Mouse (Mus musculus) retina, postnatal 7 days (tissue): ENCODE measurements at regions not wholly inside any gene's neighbourhood (a gene's known extent, or its start where the extent isn't known, plus 50 kb on each side); places are given as distances from the start of the nearest gene placed in this dataset.

Source experiments
- DNase-seq: peaks from one replicate; pipeline ENCODE4 v3.0.0-alpha.2; 2012; ENCODE audit warnings: low read depth, low spot score

DNA sequence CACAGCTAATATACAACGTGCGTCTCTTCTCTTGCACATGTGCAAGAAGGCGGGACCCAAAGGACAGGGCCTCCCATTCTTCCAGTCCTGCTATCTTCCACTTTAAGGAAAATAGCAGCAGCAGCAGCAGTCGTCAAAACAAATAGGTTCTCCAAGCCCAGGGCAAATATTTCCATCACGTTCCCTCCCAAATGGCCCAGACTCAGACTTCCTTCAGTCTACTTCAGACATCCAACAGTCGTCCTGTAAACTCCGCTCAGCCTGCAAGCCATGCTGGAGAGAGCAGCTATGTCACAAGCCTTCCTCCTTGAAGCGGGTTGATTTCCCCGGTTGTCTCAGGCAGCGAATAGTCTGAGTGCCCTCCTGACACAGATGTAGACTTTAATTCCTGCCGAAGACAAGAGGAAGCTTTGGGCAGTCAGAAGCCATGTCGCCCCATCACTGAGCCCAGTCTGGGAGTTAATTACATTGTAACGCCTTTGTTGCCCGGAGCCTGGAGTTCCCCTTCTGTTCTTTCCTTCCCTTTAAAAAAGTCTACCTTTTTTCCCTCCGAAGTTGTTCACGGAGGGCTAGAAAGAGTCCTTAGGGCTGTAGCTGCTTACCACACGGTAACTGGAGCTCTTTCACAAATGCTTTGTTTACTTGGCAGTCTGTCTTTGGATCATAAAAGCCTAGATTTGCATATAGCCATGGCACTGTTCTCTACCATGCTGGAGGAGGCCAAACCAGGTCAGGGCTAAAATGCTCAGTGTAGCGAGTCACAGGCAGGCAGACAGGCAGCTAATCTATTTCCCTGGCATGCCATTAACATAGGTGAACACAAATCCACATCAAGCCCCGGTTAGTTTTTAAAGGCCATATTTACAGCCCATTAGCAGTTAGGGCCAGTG is 236.7 kb downstream of the Gm10260 start:
- DNase-seq: no peak

DNA sequence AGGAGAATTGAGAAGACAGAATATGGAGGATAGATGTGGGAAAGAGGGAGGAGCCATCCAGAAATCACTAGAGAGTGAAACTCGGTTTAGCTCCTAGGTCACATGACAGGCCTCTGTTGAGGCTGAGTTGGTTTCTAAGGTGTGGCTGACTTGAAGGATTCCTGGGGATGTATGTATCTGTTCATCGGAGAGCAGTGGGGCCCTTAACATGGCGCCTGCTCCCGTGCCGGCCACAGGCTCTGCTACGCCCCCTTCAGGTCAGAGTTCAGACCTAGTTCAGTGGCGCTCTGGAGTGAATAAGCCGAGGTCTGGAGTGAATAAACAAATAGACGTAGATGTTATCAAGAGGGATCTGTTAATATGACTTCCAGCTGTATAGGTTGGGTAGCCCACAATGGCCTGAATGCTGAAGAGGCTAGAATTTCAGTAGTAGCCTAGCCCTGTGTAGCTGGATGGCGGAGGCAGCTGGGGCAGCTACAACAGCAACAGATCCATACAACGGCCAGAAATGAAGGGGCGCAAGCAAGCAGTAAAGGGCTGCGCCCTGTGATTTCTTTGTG is 239.4 kb downstream of the Gm10260 start:
- DNase-seq: no peak

DNA sequence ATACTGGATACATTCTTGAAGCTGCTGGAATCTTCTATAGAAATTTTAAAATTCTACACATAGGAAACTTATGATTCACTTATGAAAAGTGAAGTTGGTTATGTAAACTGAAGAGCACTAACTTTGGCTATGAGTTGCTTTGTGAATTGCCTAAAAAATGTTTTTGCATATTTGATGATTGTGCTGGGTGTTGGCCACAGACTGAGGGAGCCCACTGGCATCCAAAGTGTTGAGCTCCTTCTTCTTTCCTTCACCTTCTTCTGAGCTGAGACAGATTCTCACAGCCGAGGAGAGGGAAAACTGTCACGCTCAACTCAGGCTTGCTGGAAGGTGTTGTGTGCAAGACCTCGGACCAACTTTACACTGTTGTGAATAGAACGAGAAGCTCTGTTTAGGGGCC is 243.7 kb downstream of the Gm10260 start:
- no peak for DNase-seq

DNA sequence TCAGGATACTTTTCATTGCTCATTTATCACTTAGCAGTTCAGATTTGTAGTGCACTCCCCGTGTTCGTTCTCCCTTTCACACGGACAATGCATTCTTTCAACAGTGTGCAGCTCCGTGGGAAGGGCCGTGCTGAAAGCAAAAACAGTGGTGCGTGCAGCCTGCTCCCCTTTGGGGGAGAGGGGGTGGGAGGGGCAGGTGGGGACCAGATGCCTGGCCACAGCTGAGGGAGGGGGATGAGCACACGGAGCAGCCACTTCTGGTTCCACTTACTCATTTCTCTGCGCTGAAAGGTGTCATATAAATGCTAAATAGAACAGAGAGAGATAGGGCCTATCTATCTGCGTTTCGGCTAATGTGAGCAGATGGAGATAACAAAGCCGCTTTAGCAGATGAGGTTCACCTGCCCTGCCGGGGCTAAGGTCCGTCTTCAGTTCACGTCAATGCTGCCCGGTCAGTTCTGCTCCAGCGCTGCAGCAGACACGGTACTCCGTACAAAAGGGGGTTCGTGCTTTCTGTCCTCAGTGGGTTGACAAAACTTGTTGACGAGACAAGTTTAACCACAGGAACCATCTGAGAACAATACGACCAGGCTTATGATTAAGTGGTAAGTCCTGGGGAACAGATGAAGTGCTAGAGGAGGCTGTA is 245.9 kb downstream of the Gm10260 start:
- DNase-seq: no peak

DNA sequence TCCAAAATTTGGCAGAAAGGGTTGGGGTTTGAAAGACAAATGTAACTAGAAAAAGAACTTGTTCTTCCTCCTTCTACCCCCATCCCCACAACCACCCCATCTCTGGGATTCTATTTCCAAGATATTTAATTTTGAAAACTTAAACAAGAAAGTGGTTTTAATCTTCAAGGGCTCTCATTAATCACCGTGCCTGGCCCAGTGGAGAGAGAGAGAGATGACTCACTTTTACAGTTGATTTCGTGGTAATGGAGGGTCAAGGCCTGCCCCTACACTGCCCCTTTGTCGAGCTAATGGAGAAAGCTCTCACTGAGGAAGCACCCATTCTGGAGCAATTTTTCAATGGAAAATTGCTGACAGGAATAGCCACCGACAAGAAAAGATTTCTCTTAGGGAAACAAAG is 247.9 kb downstream of the Gm10260 start:
- DNase-seq: no peak

DNA sequence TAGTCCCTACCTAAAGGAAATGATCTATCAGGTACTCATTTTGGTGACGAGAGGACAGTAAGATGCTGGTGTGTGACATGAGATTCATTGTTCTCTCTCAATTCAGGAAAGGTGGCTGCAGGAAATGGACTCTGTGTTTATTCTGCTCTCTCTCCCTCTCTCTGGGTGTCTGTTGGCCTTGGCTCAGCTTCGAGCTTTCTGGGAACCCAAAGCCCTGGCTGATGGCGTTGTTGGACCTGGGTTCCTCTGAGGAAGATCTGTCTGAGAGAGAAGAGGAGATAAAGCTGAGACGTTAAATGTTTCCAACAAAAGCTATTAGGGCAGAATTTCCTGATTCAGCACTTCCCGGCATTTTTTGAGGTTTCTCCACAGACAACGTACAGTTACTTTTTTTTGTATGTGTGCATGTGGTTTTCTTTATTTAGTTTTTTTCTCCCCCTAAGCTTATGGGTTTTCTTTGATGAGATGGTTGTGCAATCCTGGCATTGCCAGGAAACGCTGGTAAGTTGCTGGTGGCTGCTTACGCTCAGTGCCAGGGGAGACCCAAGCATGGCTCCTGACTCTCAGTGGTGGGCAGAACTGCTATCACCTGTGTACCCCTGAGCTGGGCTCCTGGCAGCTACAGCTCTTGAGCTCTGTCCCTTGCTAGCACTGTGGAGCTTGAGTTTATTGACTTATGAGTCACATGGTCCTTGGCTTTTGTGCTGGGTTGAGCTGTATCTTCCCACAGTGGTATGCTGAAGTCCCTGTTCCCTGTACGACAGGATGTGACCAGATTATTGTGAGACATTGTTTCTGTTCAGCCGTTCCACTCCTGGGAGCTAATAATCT is 249.8 kb downstream of the Gm10260 start:
- DNase-seq: no peak

DNA sequence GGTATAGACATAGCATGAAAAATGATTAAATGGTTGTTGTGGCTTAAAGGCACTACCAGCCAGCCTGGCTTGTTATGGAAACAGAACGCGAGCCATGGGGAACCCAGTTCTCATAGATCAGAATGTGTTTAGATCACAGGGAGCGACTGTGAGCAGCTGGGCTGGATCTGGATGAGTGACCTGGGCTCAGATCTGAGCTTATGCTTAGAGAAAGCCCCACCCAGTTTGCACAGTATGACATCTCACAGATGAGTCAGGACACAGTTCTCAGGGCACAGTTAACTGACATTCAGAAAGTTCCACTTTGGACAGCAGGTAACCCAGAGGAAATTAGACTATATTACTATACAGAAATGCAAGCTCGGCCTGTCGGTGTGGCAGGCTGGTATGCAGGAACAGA is 255.5 kb downstream of the Gm10260 start:
- DNase-seq: no peak

DNA sequence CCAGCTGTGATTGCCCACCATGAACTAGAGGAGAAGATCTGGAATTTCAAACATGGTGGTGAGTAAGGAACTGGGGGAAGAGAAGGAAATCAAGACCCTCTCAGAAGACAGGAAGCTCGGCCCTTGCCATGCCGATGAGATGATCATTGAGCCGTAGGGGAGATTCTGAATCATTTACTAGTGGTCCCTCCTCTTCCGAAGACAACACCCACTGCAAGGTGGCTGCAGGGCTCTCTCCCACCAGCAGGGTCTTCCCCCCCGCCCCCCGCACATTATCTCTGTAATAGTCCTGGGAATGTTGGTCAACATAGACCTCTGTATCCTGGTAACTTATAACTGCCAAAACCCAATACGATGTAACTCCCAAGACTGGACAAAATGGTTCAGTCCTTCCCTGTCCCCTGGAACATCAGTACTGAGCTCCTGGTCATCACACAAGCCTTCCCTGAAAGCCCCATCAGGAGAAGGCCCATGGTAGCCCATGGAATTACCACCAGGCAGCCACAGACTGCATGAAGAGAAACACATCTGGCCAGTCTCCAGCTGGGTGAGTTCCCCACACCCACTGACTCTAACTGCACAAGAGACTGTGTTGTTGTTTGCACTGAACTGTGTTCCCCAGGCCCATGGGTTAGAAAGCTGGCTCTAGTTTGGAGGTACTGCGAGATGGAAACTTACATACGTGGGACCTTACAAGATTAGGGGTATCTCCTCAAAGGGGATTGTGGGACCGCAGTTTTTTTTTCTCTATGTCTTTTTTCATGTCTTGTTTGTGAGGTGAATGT is 256.3 kb downstream of the Gm10260 start:
- DNase-seq: no peak

DNA sequence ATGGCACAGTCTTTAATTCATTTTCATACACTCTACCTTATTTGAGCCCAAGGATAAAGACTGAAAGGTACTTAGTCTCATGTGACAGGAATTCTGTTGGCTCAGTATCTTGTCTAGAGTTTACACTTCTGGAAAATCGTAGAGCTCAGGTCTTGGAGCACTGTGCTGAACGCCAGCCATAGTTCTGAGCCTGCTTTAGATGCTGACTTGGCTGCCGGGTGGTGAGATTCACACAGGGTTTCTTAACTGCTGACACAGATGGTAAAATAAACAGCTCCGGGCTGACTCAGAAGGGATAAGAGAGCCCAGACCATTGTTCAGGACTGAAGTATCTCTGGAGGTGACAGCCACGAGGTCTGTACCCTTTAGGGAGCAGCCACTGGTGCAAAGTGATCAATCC is 257.0 kb downstream of the Gm10260 start:
- no peak for DNase-seq

DNA sequence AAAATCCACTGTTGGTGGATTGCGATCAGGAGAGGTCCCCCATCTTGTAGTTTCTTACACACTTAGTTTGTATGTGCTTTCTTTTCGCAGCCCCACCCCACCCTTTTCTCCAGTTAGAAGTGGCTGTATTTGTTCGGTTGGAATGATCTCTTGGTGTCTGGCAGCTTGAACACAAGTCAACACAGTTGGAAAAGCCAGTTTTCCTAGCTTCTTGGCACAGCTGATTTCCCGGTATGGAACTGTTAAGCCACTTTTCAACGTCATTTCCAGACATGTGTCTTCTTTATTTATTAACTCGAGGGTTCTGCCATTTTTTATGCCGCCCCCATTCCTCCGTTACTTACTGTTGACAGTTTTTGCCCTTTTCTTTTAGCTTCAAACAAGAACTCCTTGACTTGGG is 259.2 kb downstream of the Enc1 start:
- DNase-seq: no peak

DNA sequence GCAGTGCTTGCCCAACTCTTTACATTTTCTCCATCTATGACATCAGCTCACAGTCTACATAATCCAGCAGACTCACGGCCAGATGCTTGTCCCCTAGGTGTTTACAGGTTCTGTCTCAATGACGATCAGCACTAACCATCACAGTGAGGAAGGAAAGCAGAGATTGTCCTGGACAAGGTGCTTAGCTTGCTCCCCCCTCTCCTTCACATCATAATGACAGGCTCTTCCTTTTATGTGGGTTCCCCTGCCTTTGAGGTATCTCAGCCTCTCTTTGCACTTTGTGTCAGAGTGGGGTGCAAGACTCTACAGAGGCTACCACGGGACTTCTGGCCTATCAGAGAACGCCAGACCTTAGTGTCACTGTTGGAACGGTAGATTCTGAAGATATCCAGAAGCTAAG is 258.1 kb downstream of the Enc1 start:
- no peak for DNase-seq

DNA sequence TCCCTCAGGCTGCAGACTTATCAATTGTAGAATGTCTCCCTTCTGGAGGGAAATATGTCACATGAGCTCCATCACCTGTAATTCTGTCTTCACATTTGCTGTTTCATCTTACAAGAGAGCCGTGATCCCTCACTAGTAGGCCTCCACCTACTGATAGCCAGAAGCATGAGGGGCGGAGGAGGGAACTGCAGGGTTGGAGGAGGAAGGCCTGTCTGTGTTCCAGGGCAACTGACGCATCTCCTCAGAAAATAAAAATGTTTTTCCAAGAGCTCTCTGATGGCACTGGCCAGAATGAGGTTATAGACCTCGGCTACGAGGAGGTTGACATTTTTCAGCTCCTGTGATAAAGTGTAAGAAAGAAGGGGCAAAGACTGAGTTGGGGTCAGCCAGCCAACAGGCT is 257.0 kb downstream of the Enc1 start:
- DNase-seq: no peak

DNA sequence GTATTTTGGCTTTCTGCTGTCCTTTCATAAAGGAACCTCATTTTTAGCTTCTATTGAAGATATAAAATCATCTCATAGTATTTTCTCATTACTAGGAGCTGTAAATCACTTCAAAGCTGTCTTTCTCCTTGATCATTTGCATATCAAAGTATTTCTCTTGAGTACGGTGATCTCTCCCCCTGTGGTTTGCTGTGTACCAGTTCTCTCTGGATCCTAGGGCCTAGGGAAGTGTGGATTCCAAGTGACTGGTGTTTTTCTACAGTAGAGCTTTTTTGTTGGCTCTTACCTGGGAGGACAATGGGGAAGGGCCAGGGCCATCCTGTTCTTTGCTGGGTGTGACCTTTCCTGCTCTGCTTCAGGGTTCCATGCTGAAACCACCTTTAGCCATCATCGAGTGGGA is 253.9 kb downstream of the Enc1 start:
- DNase-seq: no peak

DNA sequence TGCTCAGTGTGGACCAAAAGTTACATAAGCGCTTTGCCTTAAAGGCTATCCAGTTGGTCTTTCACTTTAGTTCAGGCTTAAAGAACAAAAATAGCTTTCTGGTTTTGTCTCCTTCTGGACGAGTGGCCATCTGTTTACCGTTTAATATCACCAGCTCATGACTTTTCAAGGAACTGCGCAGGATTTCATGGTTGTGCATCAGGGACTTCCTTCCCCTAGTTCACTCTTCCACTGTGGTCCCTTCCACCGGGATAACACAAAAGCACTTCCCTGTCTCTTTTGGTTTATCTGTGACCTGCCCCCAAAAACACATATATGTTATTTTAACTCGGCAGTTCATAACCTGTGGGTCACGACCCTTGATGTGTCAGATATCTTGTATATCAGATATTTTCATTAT is 252.9 kb downstream of the Enc1 start:
- DNase-seq: no peak

DNA sequence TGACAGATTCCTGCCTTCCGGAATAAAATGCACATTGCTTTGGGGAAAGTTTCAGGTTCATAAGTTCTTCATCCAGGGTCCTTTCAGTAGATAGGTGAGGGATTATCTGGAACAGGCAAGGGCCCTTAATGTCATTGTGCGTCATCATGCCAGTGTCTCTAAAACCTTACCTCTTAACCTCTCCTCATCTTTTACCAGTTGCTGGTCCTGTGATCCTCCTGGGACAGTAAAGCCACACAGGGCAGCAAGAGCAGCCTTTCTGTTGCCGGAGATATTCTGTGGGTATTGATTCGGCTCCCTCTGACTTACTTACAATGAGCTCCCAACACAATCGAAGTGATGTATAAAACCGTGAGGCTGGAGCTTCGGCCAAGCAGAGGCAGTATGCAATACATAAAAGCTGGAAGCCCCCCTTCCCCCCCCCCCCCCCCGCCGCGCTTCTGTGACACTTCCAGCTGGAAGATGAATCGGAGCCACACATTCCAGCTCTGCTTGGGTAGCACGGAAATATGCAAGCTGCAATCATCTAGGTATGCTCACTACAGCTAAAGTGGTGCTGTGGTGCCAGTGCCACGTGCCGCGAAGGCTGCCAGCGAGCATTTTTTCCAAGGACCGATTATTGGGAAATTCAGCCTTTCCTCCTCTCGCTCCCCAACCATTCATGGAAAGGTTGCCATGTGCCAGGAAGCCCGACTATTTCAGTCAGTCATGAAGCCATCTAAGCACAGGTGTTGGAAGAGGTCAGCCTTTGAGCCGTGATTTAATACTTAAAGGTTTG is 252.2 kb downstream of the Enc1 start:
- DNase-seq: no peak

DNA sequence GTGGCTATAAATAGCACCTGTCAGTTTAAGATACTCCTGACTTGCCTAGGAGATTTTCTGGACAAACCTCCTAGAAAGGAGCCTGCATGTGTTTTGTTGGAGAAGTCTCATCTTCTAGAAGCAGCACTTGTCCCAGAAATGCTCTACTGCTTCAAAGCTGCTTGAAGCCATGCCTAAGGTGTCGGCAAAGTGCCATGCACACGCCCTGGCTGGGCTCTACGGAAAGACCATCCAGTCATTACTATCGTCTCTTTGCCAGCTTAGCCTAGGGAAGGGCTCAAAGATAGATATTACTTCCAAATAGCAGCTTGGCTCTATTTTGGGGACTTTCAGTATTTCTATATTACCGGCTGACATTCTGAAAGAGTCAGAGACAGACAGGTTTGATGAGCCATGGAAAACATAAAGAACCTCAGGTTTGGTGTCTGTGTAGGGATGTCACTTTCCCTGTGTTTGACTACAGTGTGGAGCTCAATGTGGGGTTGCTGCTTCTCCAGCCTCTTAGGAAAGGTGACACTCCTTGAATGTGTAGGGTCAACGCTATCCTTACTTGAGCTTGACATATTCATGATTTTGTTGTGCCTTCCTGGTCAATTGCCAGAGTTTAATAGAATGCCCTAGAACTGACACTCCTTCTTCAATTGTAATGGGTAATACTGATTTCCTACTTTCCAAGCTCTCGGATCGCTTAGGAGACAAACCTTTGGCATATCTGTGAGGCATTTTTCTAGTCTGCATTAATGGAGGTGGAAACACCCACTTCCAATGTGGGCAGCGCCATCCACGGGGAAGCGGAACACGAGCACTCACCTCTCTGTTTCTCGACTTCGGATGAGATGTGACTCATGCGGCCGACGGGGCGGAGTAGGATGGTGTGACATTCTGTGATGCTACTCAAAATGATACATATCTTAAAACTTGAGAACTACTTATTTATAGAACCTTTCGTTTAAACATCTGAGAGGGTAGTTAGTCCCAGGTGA is 251.3 kb downstream of the Enc1 start:
- DNase-seq: no peak

DNA sequence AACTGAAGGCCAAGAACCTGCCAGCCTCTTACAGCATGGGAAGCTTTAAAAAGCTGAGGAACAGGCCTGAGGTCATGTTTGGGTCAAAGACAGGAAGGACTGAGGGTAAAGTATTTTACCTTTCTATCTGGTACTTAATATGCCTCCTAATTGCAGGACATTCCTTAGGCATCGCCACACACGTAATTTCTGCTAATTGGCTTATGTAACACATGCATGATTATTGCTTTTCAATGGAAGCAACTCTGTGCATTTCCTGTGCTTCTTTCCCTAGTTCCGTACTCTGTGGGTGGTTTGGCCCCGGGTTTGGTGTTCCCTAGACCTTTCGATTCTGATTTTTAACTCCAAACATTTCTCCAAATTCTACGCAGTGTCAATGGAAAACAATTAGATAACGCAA is 249.2 kb downstream of the Enc1 start:
- DNase-seq: no peak

DNA sequence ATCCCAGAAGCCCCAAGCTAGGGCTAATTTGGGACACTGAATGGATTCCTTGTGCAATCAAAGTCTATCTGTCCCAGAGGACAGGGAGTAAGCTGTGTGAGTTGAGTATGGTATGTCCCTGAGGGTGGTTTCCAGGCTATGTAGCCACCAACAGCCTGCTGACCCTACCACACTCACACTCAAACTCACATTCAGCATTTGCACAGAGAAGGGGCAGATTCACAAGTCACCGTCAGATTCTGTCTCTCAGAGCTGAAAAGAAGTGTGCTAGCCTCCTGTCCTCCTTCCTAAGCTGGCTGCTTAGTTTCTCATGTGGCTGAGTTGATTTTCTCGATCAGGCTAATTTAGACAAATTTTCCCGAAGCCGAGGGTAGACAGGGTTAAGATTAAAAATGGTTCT is 248.8 kb downstream of the Enc1 start:
- DNase-seq: no peak

DNA sequence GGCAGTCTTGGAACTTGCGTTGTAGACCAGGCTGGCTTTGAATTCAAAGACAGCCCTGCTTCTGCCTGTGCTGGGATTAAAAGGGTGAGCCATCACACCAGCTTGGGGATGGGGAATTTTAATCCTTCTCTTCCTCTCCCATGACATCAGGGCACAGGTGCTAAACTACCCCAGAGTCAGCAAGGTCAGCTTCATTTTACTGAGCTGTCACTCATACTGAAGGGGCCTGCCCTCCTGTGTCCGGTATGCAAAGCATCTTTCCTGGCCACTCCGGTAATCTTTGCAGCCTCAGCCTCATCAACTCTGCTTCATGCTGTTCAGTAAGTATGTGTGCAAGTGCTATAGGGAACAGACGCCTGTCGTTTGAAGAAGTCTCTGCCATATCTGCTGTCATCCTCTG is 248.1 kb downstream of the Enc1 start:
- DNase-seq: no peak
